Mouse (Mus musculus) mouse trophoblast stem cell (cell line): ENCODE measurements around the gene Wwp2.
"Not testable (repeated sequence)": the region's sequence is repeated elsewhere in the genome, so short reads cannot be mapped to it uniquely, and the experiment has no call there.

Source experiments
- in situ Hi-C, 2 experiments: fragments of 300-500 bp; cut with MseI, MboI; formaldehyde crosslinking; loops; 2 replicates in 1 of 2; 3 replicates in 1 of 2; pipeline ENCODE4 v1.15.1; 2025

Gene Wwp2

DNA sequence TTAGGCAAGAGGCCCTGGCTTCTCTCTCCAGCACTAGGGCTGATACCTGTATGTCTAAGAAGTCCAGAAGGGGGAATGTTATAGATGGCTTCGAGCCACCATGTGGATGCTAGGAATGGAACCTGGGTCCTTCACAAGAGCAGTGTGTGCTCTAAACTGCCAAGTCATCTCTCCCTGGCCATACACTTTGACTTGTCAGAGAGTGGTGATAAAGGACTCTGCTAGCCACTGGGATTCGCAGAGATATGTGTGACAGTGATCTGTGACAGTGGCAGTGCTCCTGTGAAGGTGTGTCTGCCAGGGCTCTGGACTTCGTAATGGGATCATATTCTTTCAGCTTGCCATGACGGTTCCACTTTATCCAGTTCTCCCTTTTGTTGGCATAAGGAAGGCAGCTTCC, 37.2 kb downstream of the Wwp2 start:
- in situ Hi-C loops: no loop called here

- in situ Hi-C loops: no loop called here
Observed at GRCm38 (mm10) chr8:107475613-107476012, 39.4 kb downstream of the Wwp2 start.

DNA sequence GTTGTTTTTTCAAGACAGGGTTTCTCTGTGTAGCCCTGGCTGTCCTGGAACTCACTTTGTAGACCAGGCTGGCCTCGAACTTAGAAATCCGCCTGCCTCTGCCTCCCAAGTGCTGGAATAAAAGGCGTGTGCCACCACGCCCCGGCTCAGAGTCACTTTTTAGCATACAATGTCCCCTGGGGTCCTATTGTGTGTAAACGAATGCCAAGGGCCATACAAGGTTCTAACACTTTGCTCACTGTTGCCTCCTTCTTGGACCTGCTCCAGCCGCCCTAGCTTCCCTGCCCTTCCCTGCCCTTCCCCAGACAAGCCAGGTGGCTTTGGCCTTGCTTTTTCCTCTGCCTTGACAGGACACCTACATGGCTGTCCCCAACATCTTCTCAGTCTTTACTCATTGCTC, 40.6 kb downstream of the Wwp2 start:
- in situ Hi-C loops: not testable (repeated sequence)

- in situ Hi-C loops: no loop called here
Observed at GRCm38 (mm10) chr8:107478728-107479127, 42.6 kb downstream of the Wwp2 start.

DNA sequence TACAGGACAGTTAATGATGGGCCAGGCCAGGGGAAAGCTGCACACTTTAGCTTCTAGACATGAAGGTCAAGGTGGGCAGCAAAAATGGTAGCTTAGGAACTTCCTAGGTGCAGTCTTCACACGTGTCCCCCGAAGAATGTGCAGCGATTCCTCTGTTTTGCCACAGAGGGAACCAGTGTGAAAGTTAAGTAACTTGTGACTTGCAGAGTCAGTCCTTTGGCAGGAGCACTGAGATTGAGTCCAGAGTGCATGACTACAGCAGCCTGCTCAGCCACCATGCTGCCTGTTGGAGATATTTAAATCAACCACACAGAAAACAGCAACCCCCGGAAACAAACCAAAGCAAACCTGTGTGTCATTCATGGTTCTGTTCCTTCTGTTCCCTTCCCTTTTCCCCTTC, 44.3 kb downstream of the Wwp2 start:
- in situ Hi-C loops: no loop called here

GRCm38 (mm10) chr8:107483250-107483649, 47.1 kb downstream of the Wwp2 start:
- in situ Hi-C loops: no loop called here

- in situ Hi-C loops: no loop called here
Observed at GRCm38 (mm10) chr8:107484956-107485355, 48.8 kb downstream of the Wwp2 start.

DNA sequence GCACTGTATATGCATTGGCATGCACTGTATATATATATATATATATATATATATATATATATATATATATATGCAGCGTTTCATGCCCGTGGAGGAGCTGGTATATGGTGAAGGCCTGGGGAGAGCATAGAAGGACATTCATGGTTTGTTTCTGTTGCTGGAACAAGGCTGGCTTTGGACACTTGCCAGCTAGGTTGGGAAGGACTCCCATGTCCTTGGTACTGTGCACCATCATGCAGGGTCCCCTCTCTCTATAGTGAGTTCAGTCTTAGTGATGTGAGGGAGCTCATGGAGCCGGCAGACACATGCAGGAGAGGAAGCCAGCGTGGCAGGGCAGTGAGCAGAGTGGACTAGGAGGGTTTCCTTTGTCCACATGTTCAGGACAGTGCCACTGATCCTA, 52.4 kb downstream of the Wwp2 start:
- in situ Hi-C loops: no loop called here

GRCm38 (mm10) chr8:107489086-107489485, 52.9 kb downstream of the Wwp2 start:
- in situ Hi-C loops: no loop called here

GRCm38 (mm10) chr8:107489921-107490320, 53.8 kb downstream of the Wwp2 start:
- in situ Hi-C loops: no loop called here

GRCm38 (mm10) chr8:107490649-107491048, 54.5 kb downstream of the Wwp2 start:
- in situ Hi-C loops: no loop called here

DNA sequence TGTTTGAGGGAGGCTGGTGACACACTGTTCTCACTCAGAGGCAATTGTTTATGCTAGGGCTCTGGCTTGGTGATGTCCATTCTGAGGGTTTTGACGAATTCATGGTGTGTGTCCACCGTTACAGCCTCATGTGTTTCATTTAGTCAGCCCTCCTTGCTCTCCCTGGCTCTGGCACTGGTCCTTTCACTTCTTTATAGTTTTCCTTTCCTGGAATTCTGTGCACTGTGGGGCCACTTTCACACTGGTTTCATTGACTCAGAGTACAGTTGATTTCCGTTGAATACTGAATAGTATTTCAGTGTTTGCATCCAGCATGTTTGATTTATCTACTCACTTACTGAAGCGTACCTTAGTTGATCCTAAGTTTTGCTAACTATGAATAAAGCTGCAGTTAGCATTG, 55.0 kb downstream of the Wwp2 start:
- in situ Hi-C loops: no loop called here

GRCm38 (mm10) chr8:107491831-107492230, 55.7 kb downstream of the Wwp2 start:
- in situ Hi-C loops: no loop called here

- in situ Hi-C loops: no loop called here
Observed at GRCm38 (mm10) chr8:107492802-107493201, 56.6 kb downstream of the Wwp2 start.

GRCm38 (mm10) chr8:107495425-107495824, 59.3 kb downstream of the Wwp2 start:
- in situ Hi-C loops: no loop called here

DNA sequence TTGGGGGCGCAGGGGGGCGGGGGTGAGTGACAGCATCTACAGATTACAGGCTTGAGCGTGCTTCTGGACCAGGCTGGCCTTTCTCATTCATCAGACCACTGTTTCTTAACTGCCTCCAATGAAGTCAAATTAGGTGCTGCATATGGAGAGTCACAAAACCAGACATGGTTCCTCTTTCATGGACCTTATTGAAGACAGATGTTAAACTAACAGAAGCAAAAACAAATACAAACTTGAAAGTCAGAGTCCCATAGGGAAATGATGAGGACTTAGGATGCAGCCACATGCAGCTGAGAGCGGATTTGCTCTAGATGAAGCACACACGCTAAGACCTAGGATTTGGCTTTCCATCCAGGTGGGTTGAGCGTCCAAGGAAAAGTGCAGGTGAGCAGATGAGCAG, 61.5 kb downstream of the Wwp2 start:
- in situ Hi-C loops: no loop called here

GRCm38 (mm10) chr8:107498390-107498789, 62.2 kb downstream of the Wwp2 start:
- in situ Hi-C loops: no loop called here

DNA sequence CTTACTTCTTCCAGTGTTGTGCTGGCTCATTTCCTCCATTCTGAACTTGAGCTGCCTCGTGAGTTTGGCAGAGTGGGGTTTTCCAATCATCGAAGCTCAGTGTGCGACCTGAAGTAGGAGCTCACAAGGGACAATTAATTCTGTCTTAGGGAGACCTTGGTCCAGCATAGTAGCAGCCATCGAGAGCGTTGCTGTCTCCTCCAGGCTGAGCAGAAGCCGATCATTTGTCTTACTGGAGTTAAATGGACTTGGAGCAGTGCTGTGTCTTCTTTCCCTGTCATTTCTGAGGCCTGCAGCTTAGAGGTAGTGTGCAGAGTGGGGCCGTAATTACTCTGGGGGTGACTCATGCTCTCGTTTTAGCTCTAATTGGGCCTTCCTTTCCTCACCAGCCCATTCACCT, 62.6 kb downstream of the Wwp2 start:
- in situ Hi-C loops: no loop called here

DNA sequence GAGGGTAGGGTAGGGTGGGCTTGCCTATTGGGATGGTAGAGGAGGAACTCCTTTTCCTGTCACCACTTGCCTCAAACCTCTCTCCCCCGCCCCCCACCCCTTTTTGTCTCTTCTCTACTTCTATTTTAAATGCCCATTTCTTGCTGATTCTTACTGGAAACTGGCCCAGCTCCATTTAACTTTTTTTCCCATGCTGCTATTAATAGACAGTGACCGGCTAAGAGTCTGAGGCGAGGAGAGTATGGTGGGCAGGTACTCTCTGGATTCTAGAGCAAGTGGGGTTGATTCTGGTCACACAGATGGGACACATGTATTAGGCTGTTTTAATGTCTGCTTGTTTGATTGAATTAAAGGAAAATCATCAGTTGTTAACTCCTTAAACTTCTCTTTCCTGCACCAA, 63.4 kb downstream of the Wwp2 start:
- in situ Hi-C loops: no loop called here

DNA sequence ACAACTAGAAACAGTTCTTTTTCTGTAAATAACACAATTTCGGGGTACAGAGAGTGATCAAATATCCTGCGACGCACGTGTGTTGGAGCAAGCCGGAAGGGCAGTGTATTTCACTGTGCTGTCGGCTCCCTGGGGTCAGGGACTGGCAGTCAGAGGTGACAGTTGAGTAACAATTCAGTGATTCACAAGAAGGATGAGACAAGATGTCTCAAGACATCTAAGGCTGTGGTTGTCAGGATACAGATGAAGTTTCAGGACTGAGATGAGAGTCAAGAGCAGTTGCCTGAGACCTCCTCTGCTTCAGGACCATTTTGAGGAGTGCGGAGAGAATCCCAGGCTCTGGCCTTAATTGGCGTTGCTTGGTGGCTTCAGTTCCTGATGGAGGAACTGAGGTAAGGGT, 66.2 kb downstream of the Wwp2 start:
- in situ Hi-C loops: no loop called here

- in situ Hi-C loops: no loop called here
Observed at GRCm38 (mm10) chr8:107502922-107503321, 66.8 kb downstream of the Wwp2 start.

DNA sequence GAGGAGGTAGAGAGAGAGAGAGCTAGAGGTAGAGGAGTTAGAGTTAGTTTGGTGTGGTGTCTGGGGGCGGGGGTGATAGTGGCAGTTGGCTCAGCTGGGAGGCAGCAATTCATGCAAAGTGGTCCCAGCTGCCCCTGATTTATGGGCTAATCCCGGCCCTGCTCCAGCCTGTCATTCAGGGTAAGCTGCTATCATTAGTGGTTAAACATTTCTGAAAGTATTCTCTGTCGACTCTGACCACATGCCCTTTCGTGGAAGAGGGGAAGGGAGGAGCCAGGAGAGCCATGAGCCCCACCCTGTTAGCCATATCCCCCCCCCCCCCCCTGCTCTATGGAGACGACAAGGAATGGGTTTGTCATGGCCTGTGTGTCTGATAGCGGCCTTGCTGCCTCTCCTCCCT, 67.2 kb downstream of the Wwp2 start:
- in situ Hi-C loops: no loop called here

GRCm38 (mm10) chr8:107504239-107504985, 68.2 kb downstream of the Wwp2 start:
- in situ Hi-C loops: no loop called here

DNA sequence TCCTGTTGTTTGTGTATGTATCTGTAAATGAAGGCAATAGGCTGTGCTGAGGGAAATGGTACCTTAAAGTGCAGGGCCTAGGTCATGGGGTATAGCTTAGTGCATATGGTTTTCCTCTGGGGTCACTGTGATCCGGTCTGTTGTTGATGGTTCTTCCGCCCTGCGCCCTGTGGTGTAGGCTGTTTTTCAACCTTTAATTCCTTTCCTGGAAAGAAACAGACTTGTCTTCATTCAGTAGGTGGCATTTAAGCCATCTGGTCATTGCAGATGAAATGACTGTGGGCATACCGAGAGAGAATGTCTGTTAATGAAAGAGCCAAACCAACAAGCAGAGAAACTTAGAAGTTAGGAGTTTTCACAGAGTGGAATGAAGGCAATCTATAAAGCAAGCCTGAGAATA, 69.1 kb downstream of the Wwp2 start:
- in situ Hi-C loops: no loop called here
